ENCODE assay signal across 13 mouse cellular contexts in genomic region chr5:35774137-35774424, GRCm38 (mm10). TPM values are rescaled to one million over a fixed set of nuclear protein-coding genes. Genes with fewer than 3 reads are reported as not detected.
DNase-seq lines count a peak whose midpoint lies in the region; ATAC-seq and TF ChIP-seq lines count a peak whose summit lies in the region.
"Had no signal": no experiment of that assay in that cellular context is flagged by ENCODE, and none has a peak within 500 bp of the region (broad histone marks: within the 10 kb centered on the region; RNA-seq: fewer than 3 reads in every experiment).

No protein-coding gene starts in this region.

- no peak for TF ChIP-seq CTCF in kidney, postnatal 0 days (IDR thresholded peaks at IDR 0.05; ENCODE audit: low read depth)

- no peak overlapping the region for H3K9ac ChIP-seq in kidney, postnatal 0 days (ENCODE audit: low read depth, low read length)
- H3K9ac ChIP-seq: forebrain, embryonic 13.5 days; liver, postnatal 0 days had no signal

- H3K36me3 ChIP-seq in kidney, postnatal 0 days (ENCODE audit: insufficient read depth, low read length): no peaks in the 10 kb centered on the region
- H3K36me3 ChIP-seq in limb, embryonic 10.5 days: no peaks in the 10 kb centered on the region
- H3K36me3 ChIP-seq: embryonic facial prominence, embryonic 12.5 days had no signal

- 0 out of 2 replicates have a peak, but pooled peaks cover 5% of the 10 kb centered on the region for H3K4me1 ChIP-seq in kidney, postnatal 0 days (replicated peaks; ENCODE audit: insufficient read depth, low read length)
- peaks cover 50% of the 10 kb centered on the region for H3K4me1 ChIP-seq in limb, embryonic 10.5 days

- ATAC-seq in kidney, postnatal 0 days (replicated peaks; ENCODE audit: low FRiP score, low read depth): peak; percentile 55
- ATAC-seq: forebrain, embryonic 13.5 days; liver, postnatal 0 days had no signal

- DNase-seq in kidney, postnatal 0 days (ENCODE audit: low spot score): peak; percentile 45
- no peak for DNase-seq in kidney, adult 8-10 months
- peak; percentile 38 for DNase-seq in thymus, postnatal 14 days
- DNase-seq in thymus, adult 18-20 months: no peak
- DNase-seq in limb, embryonic 10.5 days (ENCODE audit: low spot score): no peak
- no peak for DNase-seq in ovary, postnatal 10 days (ENCODE audit: low spot score)
- DNase-seq in right cerebral cortex, postnatal 14 days: no peak
- DNase-seq: cerebellum, adult 8-10 months; liver, postnatal 0 days had no signal

- no peak overlapping the region for H3K4me2 ChIP-seq in kidney, postnatal 0 days (ENCODE audit: low read length)
- H3K4me2 ChIP-seq: embryonic facial prominence, embryonic 12.5 days; forebrain, embryonic 13.5 days; heart, embryonic 11.5 days had no signal

- no peaks in the 10 kb centered on the region for H3K9me3 ChIP-seq in kidney, postnatal 0 days (replicated peaks; ENCODE audit: low read length)
- H3K9me3 ChIP-seq in limb, embryonic 10.5 days (replicated peaks): no peaks in the 10 kb centered on the region
- H3K9me3 ChIP-seq: embryonic facial prominence, embryonic 12.5 days; forebrain, embryonic 13.5 days had no signal

- no peak overlapping the region for H3K4me3 ChIP-seq in kidney, postnatal 0 days (replicated peaks; ENCODE audit: low read depth, low read length)
- peak overlapping the region; percentile 1; the same call in 1 of the 2 replicates for H3K4me3 ChIP-seq in limb, embryonic 10.5 days
- H3K4me3 ChIP-seq: embryonic facial prominence, embryonic 12.5 days; forebrain, embryonic 13.5 days had no signal

- H3K27me3 ChIP-seq in kidney, postnatal 0 days (ENCODE audit: insufficient read depth, low read length): no peaks in the 10 kb centered on the region
- no peaks in the 10 kb centered on the region for H3K27me3 ChIP-seq in limb, embryonic 10.5 days (ENCODE audit: low read depth, poor library complexity, severe bottlenecking)
- H3K27me3 ChIP-seq: embryonic facial prominence, embryonic 12.5 days; forebrain, embryonic 13.5 days had no signal

- WGBS in kidney, postnatal 0 days: 4% methylated on average over 6 of the region's 6 CpGs
- WGBS in limb, embryonic 10.5 days: 28% methylated on average over 6 of the region's 6 CpGs

- no peak overlapping the region for H3K27ac ChIP-seq in kidney, postnatal 0 days
- peak overlapping the region; percentile 83 for H3K27ac ChIP-seq in limb, embryonic 10.5 days
- H3K27ac ChIP-seq: embryonic facial prominence, embryonic 12.5 days; forebrain, embryonic 13.5 days; macrophage had no signal

RNA-seq across cellular contexts. Expression of gene Ablim2, which starts 16.4 kb away (rescaled TPM):
- 3.2 and 3.9 TPM in 2 replicates for polyA plus RNA-seq in kidney, postnatal 0 days (2015; fragmentation: Nextera tagmentation; extraction: Ambion mirVana)
- polyA plus RNA-seq in limb, embryonic 10.5 days (2016; fragmentation: Nextera tagmentation; extraction: Ambion mirVana): 0.74 and 0.92 TPM in 2 replicates

RNA-seq across cellular contexts. Expression of gene Sh3tc1, which starts 34.3 kb away (rescaled TPM):
- 19.0 and 21.4 TPM in 2 replicates for polyA plus RNA-seq in kidney, postnatal 0 days (2015; fragmentation: Nextera tagmentation; extraction: Ambion mirVana)
- 4.9 and 6.6 TPM in 2 replicates for polyA plus RNA-seq in limb, embryonic 10.5 days (2016; fragmentation: Nextera tagmentation; extraction: Ambion mirVana)

Comparison
In these comparisons a context has a peak if more than half of its experiments do, and no peak if none do; other contexts are left out.
1. DNase-seq: peak in kidney, postnatal 0 days (single experiment) and thymus, postnatal 14 days (single experiment); none in kidney, adult 8-10 months (0 of 2), thymus, adult 18-20 months (0 of 2), limb, embryonic 10.5 days (single experiment), ovary, postnatal 10 days (single experiment) and right cerebral cortex, postnatal 14 days (single experiment).